Mouse (Mus musculus) activated CD4-positive, CD25-positive, alpha-beta regulatory T cell, adult 4 months (primary cell): ENCODE data around the gene Shisal1. TPM values are rescaled to one million over a fixed set of nuclear protein-coding genes. Genes with fewer than 3 reads are reported as not detected.

Source experiments
- ATAC-seq: one replicate; pipeline ENCODE4 v1.8.0; 2017
- polyA plus RNA-seq, 2 experiments: library from polyadenylated mRNA; unstranded; fragments of 100-300 nt; shearing (Covaris generic); gene quantifications; one replicate each; pipeline ENCODE4 v1.2.1; 2017

The Shisal1 gene
- polyA plus RNA-seq, 2 experiments from 2014 or later, result not detected

- ATAC-seq, result no peak
These were observed 23.1 kb downstream of the Shisal1 start for GRCm38 (mm10) chr15:84423781-84424180.

- no peak for ATAC-seq
These were observed 28.7 kb downstream of the Shisal1 start for GRCm38 (mm10) chr15:84418266-84418610.

GRCm38 (mm10) chr15:84417592-84418265 lies 29.2 kb downstream of the Shisal1 start:
- no peak for ATAC-seq

GRCm38 (mm10) chr15:84417017-84417416 lies 29.9 kb downstream of the Shisal1 start:
- no peak for ATAC-seq

- ATAC-seq, result no peak
These were observed 32.7 kb downstream of the Shisal1 start for GRCm38 (mm10) chr15:84414040-84414848.

GRCm38 (mm10) chr15:84412409-84412808 lies 34.5 kb downstream of the Shisal1 start:
- ATAC-seq, result no peak

GRCm38 (mm10) chr15:84410052-84410451 lies 36.8 kb downstream of the Shisal1 start:
- no peak for ATAC-seq

GRCm38 (mm10) chr15:84408576-84408975 lies 38.3 kb downstream of the Shisal1 start:
- ATAC-seq, result no peak

GRCm38 (mm10) chr15:84405759-84406158 lies 41.1 kb downstream of the Shisal1 start:
- no peak for ATAC-seq

GRCm38 (mm10) chr15:84403454-84404113 lies 43.3 kb downstream of the Shisal1 start:
- no peak for ATAC-seq

- ATAC-seq, result no peak
These were observed 48.3 kb downstream of the Shisal1 start for GRCm38 (mm10) chr15:84398617-84399016.

GRCm38 (mm10) chr15:84397663-84398169 lies 49.2 kb downstream of the Shisal1 start:
- ATAC-seq, result no peak

- ATAC-seq, result no peak
These were observed 51.4 kb downstream of the Shisal1 start for GRCm38 (mm10) chr15:84395341-84396067.

GRCm38 (mm10) chr15:84393341-84393740 lies 53.6 kb downstream of the Shisal1 start:
- ATAC-seq, result no peak

GRCm38 (mm10) chr15:84392840-84393239 lies 54.1 kb downstream of the Shisal1 start:
- ATAC-seq, result no peak

GRCm38 (mm10) chr15:84392131-84392530 lies 54.8 kb downstream of the Shisal1 start:
- ATAC-seq, result no peak

GRCm38 (mm10) chr15:84388698-84389131 lies 58.2 kb downstream of the Shisal1 start:
- no peak for ATAC-seq

- no peak for ATAC-seq
These were observed 60.8 kb downstream of the Shisal1 start for GRCm38 (mm10) chr15:84385995-84386565.

- ATAC-seq, result no peak
These were observed 62.8 kb downstream of the Shisal1 start for GRCm38 (mm10) chr15:84384066-84384465.

GRCm38 (mm10) chr15:84380181-84380580 lies 66.7 kb downstream of the Shisal1 start:
- no peak for ATAC-seq

- ATAC-seq, result no peak
These were observed 68.2 kb downstream of the Shisal1 start for GRCm38 (mm10) chr15:84378734-84379133.

GRCm38 (mm10) chr15:84372801-84373200 lies 74.1 kb downstream of the Shisal1 start:
- no peak for ATAC-seq
